Mouse (Mus musculus): ENCODE data around the gene Myt1l.

The Myt1l gene

GRCm38 (mm10) chr12:29894669-29895068 is 366.5 kb downstream of the Myt1l start:
- in situ Hi-C loops (cut with MseI, MboI), result no loop called here

- in situ Hi-C loops (cut with MseI, MboI), result no loop called here
Observed at GRCm38 (mm10) chr12:29897533-29898085, 369.4 kb downstream of the Myt1l start.

- in situ Hi-C loops (cut with MseI, MboI), result loop anchor here (25.0 kb wide), 2 partner anchors 458 to 683 kb away; partner anchors contain the start of genes Tmem18 (in 2 of the 2) and Sntg2 (in 1 of the 2)
Observed at GRCm38 (mm10) chr12:29904101-29904874, 376.1 kb downstream of the Myt1l start.

GRCm38 (mm10) chr12:29907056-29907455 is 378.9 kb downstream of the Myt1l start:
- in situ Hi-C loops (cut with MseI, MboI), result loop anchor here (25.0 kb wide), 2 partner anchors 455 to 680 kb away; partner anchors contain the start of genes Tmem18 (in 2 of the 2) and Sntg2 (in 1 of the 2)

GRCm38 (mm10) chr12:29916139-29916538 is 388.0 kb downstream of the Myt1l start:
- in situ Hi-C loops (cut with MseI, MboI), result loop anchor here (5.0 to 25.0 kb wide), 3 partner anchors 121 to 671 kb away; partner anchors contain the start of genes Tmem18 (in 2 of the 2) and Sntg2 (in 1 of the 2)

GRCm38 (mm10) chr12:29916807-29917206 is 388.6 kb downstream of the Myt1l start:
- in situ Hi-C loops (cut with MseI, MboI), result loop anchor here (5.0 to 25.0 kb wide), 3 partner anchors 120 to 670 kb away; partner anchors contain the start of genes Tmem18 (in 2 of the 2) and Sntg2 (in 1 of the 2)

- in situ Hi-C loops (cut with MseI, MboI), result loop anchor here (25.0 kb wide), 2 partner anchors 442 to 667 kb away; partner anchors contain the start of genes Tmem18 (in 2 of the 2) and Sntg2 (in 1 of the 2)
Observed at GRCm38 (mm10) chr12:29920298-29920697, 392.1 kb downstream of the Myt1l start.

- in situ Hi-C loops (cut with MseI, MboI), result loop anchor here (25.0 kb wide), 2 partner anchors 441 to 666 kb away; partner anchors contain the start of genes Tmem18 (in 2 of the 2) and Sntg2 (in 1 of the 2)
Observed at GRCm38 (mm10) chr12:29921481-29921880, 393.3 kb downstream of the Myt1l start.

- in situ Hi-C loops (cut with MseI, MboI), result no loop called here
Observed at GRCm38 (mm10) chr12:29926896-29927295, 398.7 kb downstream of the Myt1l start.

GRCm38 (mm10) chr12:29930591-29930990 is 402.4 kb downstream of the Myt1l start:
- in situ Hi-C loops (cut with MseI, MboI), result no loop called here

- in situ Hi-C loops (cut with MseI, MboI), result no loop called here
Observed at GRCm38 (mm10) chr12:29932951-29933350, 404.8 kb downstream of the Myt1l start.

- in situ Hi-C loops (cut with MseI, MboI), result no loop called here
Observed at GRCm38 (mm10) chr12:29933501-29933900, 405.3 kb downstream of the Myt1l start.

GRCm38 (mm10) chr12:29934120-29934581 is 406.0 kb downstream of the Myt1l start:
- in situ Hi-C loops (cut with MseI, MboI), result no loop called here

- in situ Hi-C loops (cut with MseI, MboI), result no loop called here
Observed at GRCm38 (mm10) chr12:29937308-29937707, 409.1 kb downstream of the Myt1l start, which contains the start of gene Pxdn. Gene Pxdn, plus strand, starts transcription at chr12:29937608.

- in situ Hi-C loops (cut with MseI, MboI), result no loop called here
Observed at GRCm38 (mm10) chr12:29937851-29938375, 409.7 kb downstream of the Myt1l start.

- in situ Hi-C loops (cut with MseI, MboI), result no loop called here
Observed at GRCm38 (mm10) chr12:29938376-29939041, 410.3 kb downstream of the Myt1l start.

- in situ Hi-C loops (cut with MseI, MboI), result no loop called here
Observed at GRCm38 (mm10) chr12:29939261-29939671, 411.1 kb downstream of the Myt1l start.

- in situ Hi-C loops (cut with MseI, MboI), result no loop called here
Observed at GRCm38 (mm10) chr12:29942435-29942834, 414.3 kb downstream of the Myt1l start.

- in situ Hi-C loops (cut with MseI, MboI), result no loop called here
Observed at GRCm38 (mm10) chr12:29944650-29945049, 416.5 kb downstream of the Myt1l start.

GRCm38 (mm10) chr12:29945182-29945743 is 417.1 kb downstream of the Myt1l start:
- in situ Hi-C loops (cut with MseI, MboI), result no loop called here

- in situ Hi-C loops (cut with MseI, MboI), result no loop called here
Observed at GRCm38 (mm10) chr12:29951043-29951442, 422.9 kb downstream of the Myt1l start.

Measured in mouse trophoblast stem cell (cell line).